Comparison of ENCODE assay signal across 15 mouse cellular contexts in genomic region chr11:29203653-29204052, GRCm38 (mm10). TPM values are rescaled to one million over a fixed set of nuclear protein-coding genes. Genes with fewer than 3 reads are reported as not detected.
A peak's percentile ranks its signal among the peaks of the same experiment; 100 is the strongest.
DNase-seq lines count a peak whose midpoint lies in the region; ATAC-seq and TF ChIP-seq lines count a peak whose summit lies in the region.
"Had no signal": no experiment of that assay in that cellular context is flagged by ENCODE, and none has a peak within 500 bp of the region (broad histone marks: within the 10 kb centered on the region; RNA-seq: fewer than 3 reads in every experiment).

No protein-coding gene starts in this region.

- WGBS in liver, postnatal 0 days (ENCODE audit: insufficient replicate concordance), result 82% methylated on average over 5 of the region's 5 CpGs

- H3K27me3 ChIP-seq in liver, postnatal 0 days (ENCODE audit: insufficient read depth, low read length), result no peaks in the 10 kb centered on the region
- H3K27me3 ChIP-seq: forebrain, embryonic 13.5 days; neural tube, embryonic 13.5 days had no signal

- no peak for ATAC-seq in liver, postnatal 0 days
- 0 out of 2 replicates have a peak, but pooled peaks have one; percentile 47 for ATAC-seq in megakaryocyte-erythroid progenitor cell, adult 5-6 weeks (replicated peaks; ENCODE audit: low FRiP score, low TSS enrichment, poor library complexity, severe bottlenecking)
- ATAC-seq: forebrain, embryonic 13.5 days had no signal

- no peak for TF ChIP-seq EP300 in liver, postnatal 0 days (IDR thresholded peaks at IDR 0.05; ENCODE audit: low read depth)

- no peak overlapping the region for H3K27ac ChIP-seq in liver, postnatal 0 days (ENCODE audit: low read depth)
- H3K27ac ChIP-seq: forebrain, embryonic 13.5 days; neural tube, embryonic 13.5 days had no signal

- peak; percentile 4 for DNase-seq in embryo, embryonic 11 days
- no peak for DNase-seq in embryo, embryonic 10 days (ENCODE audit: low spot score)
- DNase-seq in liver, postnatal 0 days, result no peak
- DNase-seq in liver, result no peak
- peak; percentile 48 for DNase-seq in NIH3T3 (ENCODE audit: low read depth)
- no peak for DNase-seq in ovary, postnatal 36 days (ENCODE audit: low spot score)
- no peak for DNase-seq in T-cell, adult 2 months (ENCODE audit: low spot score)
- DNase-seq: adrenal gland, postnatal 36 days; cerebellum, postnatal 36 days; kidney, adult 18-20 months; spleen, adult 18-20 months had no signal

- H3K9me3 ChIP-seq in liver, postnatal 0 days (ENCODE audit: low read length), result no peaks in the 10 kb centered on the region
- H3K9me3 ChIP-seq: forebrain, embryonic 13.5 days; neural tube, embryonic 13.5 days had no signal

- H3K9ac ChIP-seq in liver, postnatal 0 days (replicated peaks), result no peak overlapping the region
- H3K9ac ChIP-seq: forebrain, embryonic 13.5 days; neural tube, embryonic 13.5 days had no signal

- no peak overlapping the region for H3K4me2 ChIP-seq in liver, postnatal 0 days (ENCODE audit: low read depth, low read length)
- H3K4me2 ChIP-seq: forebrain, embryonic 13.5 days; heart, embryonic 11.5 days; neural tube, embryonic 13.5 days had no signal

- peaks cover 46% of the 10 kb centered on the region for H3K36me3 ChIP-seq in liver, postnatal 0 days (replicated peaks; ENCODE audit: insufficient read depth, low read length)

- peak; percentile 27 for TF ChIP-seq CTCF in liver, postnatal 0 days (IDR thresholded peaks at IDR 0.05; ENCODE audit: low read depth)

- no peak overlapping the region for H3K4me3 ChIP-seq in liver, postnatal 0 days (ENCODE audit: low read depth, low read length)
- H3K4me3 ChIP-seq: forebrain, embryonic 13.5 days; neural tube, embryonic 13.5 days had no signal

- no peaks in the 10 kb centered on the region for H3K4me1 ChIP-seq in liver, postnatal 0 days (ENCODE audit: insufficient read depth)
- H3K4me1 ChIP-seq: forebrain, embryonic 13.5 days; neural tube, embryonic 13.5 days had no signal

RNA-seq across cellular contexts. Expression of gene Ppp4r3b, which starts 31.0 kb away (rescaled TPM):
- polyA plus RNA-seq in liver, postnatal 0 days (2015; fragmentation: Nextera tagmentation; extraction: Ambion mirVana), result 27.6 and 30.9 TPM in 2 replicates
- total RNA-seq in megakaryocyte-erythroid progenitor cell, adult 5-6 weeks (2014; fragmentation: Nextera tagmentation), result 86.7 and 90.1 TPM in 2 replicates
- 191 and 209 TPM in 2 replicates for total RNA-seq in megakaryocyte-erythroid progenitor cell, adult 5-6 weeks (2017)

RNA-seq across cellular contexts. Expression of gene Cfap36, which starts 43.6 kb away (rescaled TPM):
- polyA plus RNA-seq in liver, postnatal 0 days (2015; fragmentation: Nextera tagmentation; extraction: Ambion mirVana), result 12.7 and 14.9 TPM in 2 replicates
- total RNA-seq in megakaryocyte-erythroid progenitor cell, adult 5-6 weeks (2014; fragmentation: Nextera tagmentation), result 20.2 and 27.5 TPM in 2 replicates
- total RNA-seq in megakaryocyte-erythroid progenitor cell, adult 5-6 weeks (2017), result 34.3 and 58.5 TPM in 2 replicates

Comparison
In these comparisons a context has a peak if more than half of its experiments do, and no peak if none do; other contexts are left out.
1. DNase-seq: peak in embryo, embryonic 11 days (single experiment) and NIH3T3 (single experiment); none in embryo, embryonic 10 days (single experiment), liver, postnatal 0 days (single experiment), liver (single experiment), ovary, postnatal 36 days (single experiment) and T-cell, adult 2 months (single experiment).